Mouse (Mus musculus) testis, adult 10 weeks (tissue): ENCODE measurements around the gene Rd3l. TPM values are rescaled to one million over a fixed set of nuclear protein-coding genes. Genes with fewer than 3 reads are reported as not detected.

Experiments
- polyA plus RNA-seq: library from polyadenylated mRNA; stranded (reverse); fragments of 350-450 nt; fragmentation: Illumina TruSeq; extraction: RNeasy Lipid Tissue Mini Kit (QIAGEN cat#74804); gene quantifications from one replicate; pipeline ENCODE4 v1.2.3, GENCODE M21; 2014; ENCODE audit warnings: low read depth, low replicate concordance

Gene Rd3l
- not detected for polyA plus RNA-seq

GRCm38 (mm10) chr12:111980887-111981367, at the start of gene Rd3l:
Gene Rd3l, minus strand, starts transcription at chr12:111981317.

GRCm38 (mm10) chr12:111971231-111971686, 9.9 kb downstream of the Rd3l start, which contains the start of gene Tdrd9:
Gene Tdrd9, plus strand, starts transcription at chr12:111971559.

GRCm38 (mm10) chr12:111966683-111967173, 14.4 kb downstream of the Rd3l start, which contains the start of gene Atp5mpl:
Gene Atp5mpl, minus strand, starts transcription at chr12:111966977.

Other genes with a start within 250 kb of the Rd3l start
- gene Klc1, start 222.5 kb downstream of the Rd3l start, polyA plus RNA-seq = 3.3 TPM
- 0.36 TPM for gene Xrcc3, start 167.4 kb downstream of the Rd3l start, polyA plus RNA-seq
- gene Zfyve21, start 167.1 kb downstream of the Rd3l start, polyA plus RNA-seq = 7.1 TPM
- gene Ppp1r13b, start 73.2 kb downstream of the Rd3l start, polyA plus RNA-seq = 7.9 TPM
- gene Atp5mpl, start 14.3 kb downstream of the Rd3l start, polyA plus RNA-seq = 602 TPM
- gene Tdrd9, start 9.8 kb downstream of the Rd3l start, polyA plus RNA-seq = 39.3 TPM
- not detected for gene Aspg, start 125.4 kb upstream of the Rd3l start, polyA plus RNA-seq
- gene Kif26a, start 164.9 kb upstream of the Rd3l start, polyA plus RNA-seq = 0.07 TPM